Mouse (Mus musculus) stomach, postnatal 0 days (tissue): Measurements from ENCODE around the gene Sept5. TPM values are rescaled to one million over a fixed set of nuclear protein-coding genes. Genes with fewer than 3 reads are reported as not detected.
A peak's percentile ranks its signal among the peaks of the same experiment; 100 is the strongest.

Experiments
- ATAC-seq: fragments of 200-750 bp; cut with Nextera tagmentation; 2 replicates; pipeline ENCODE4 v1.8.0; 2017; ENCODE audit not compliant: low FRiP score, low TSS enrichment
- DNase-seq: peaks from one replicate; pipeline ENCODE4 v3.0.0-alpha.2; 2016; ENCODE audit warnings: low spot score
- H3K27ac ChIP-seq: fragments of 300-500 bp; sonication (generic); replicated peaks from 2 replicates; pipeline ENCODE4 v1.5.1; 2014; ENCODE audit warnings: mild to moderate bottlenecking, control low read depth
- H3K27me3 ChIP-seq: fragments of 300-500 bp; sonication (generic); 2 replicates; pipeline ENCODE4 v1.6.1; 2014; ENCODE audit warnings: low read length; ENCODE audit not compliant: control insufficient read depth, insufficient read depth
- H3K36me3 ChIP-seq: fragments of 300-500 bp; sonication (generic); 2 replicates; pipeline ENCODE4 v1.6.1; 2014; ENCODE audit warnings: low read length, mixed read lengths; ENCODE audit not compliant: control insufficient read depth, insufficient read depth
- H3K4me1 ChIP-seq: fragments of 300-500 bp; sonication (generic); replicated peaks from 2 replicates; pipeline ENCODE4 v1.6.1; 2014; ENCODE audit warnings: antibody characterized with exemption; ENCODE audit not compliant: control insufficient read depth, insufficient read depth
- H3K4me2 ChIP-seq: fragments of 300-500 bp; sonication (generic); replicated peaks from 2 replicates; pipeline ENCODE4 v1.6.1; 2014; ENCODE audit warnings: low read depth, mild to moderate bottlenecking, control low read depth, moderate library complexity
- H3K4me3 ChIP-seq: fragments of 300-500 bp; sonication (generic); 2 replicates; pipeline ENCODE4 v1.5.1; 2014; ENCODE audit warnings: low read depth, low read length, control low read depth
- H3K9ac ChIP-seq: fragments of 300-500 bp; sonication (generic); 2 replicates; pipeline ENCODE4 v1.6.1; 2014; ENCODE audit warnings: mild to moderate bottlenecking, low read length, control low read depth, mixed read lengths
- H3K9me3 ChIP-seq: fragments of 300-500 bp; sonication (generic); 2 replicates; pipeline ENCODE4 v1.6.1; 2016; ENCODE audit warnings: low read length; ENCODE audit not compliant: control insufficient read depth
- CTCF ChIP-seq: IDR thresholded peaks from 2 replicates; pipeline ENCODE4 v1.5.1; 2016; ENCODE audit warnings: antibody characterized with exemption, low read depth, mild to moderate bottlenecking, moderate library complexity
- EP300 ChIP-seq: optimal IDR thresholded peaks from 2 replicates; pipeline ENCODE3; 2016; ENCODE audit warnings: antibody characterized with exemption
- WGBS: fragments of 180-500 bp; shearing (Covaris S2); extraction: QIAGEN DNeasy Blood & Tissue Kit; methylation state at CpG from one replicate; pipeline ENCODE4 v1.1.7; 2014; 5-methylcytosine and 5-hydroxymethylcytosine counted together
- polyA plus RNA-seq: library from polyadenylated mRNA; unstranded; fragments of >200 nt; fragmentation: Nextera tagmentation; extraction: Ambion mirVana; gene quantifications from 2 replicates; pipeline ENCODE4 v1.2.1, GENCODE M21; 2015

Sept5 gene
- polyA plus RNA-seq, 1 experiment from 2014 or later = 38.0 TPM

DNA sequence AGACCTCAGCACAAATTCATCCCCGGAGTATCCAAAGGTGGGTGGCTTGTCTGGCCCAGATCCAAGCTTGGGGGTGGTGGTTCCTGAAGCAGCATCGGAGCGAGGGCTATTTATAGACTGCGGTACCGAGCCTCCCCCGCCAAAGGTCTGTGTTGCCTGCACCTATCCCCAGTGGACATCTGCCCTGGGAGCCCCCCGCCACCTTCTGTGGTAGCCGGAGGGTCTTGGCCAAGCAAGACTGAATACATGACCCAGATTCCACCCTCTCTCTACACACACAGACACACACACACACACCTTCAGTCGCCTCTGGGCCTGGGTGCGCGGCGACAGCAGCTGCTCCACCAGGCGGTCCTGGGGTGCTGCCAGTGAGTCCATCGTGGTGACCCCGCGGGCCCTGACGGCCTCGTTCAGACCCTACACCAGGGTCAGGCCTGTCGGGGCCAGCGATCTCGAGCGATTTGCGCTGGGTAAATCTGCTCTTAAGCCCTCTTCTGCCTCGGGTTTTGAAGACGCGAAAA is 3.9 kb downstream of the Sept5 start:
- DNase-seq (peak; percentile 20), ATAC-seq (no peak)
- H3K9me3 ChIP-seq = no peaks in the 10 kb centered on the region
- H3K27me3 ChIP-seq = peaks cover 22% of the 10 kb centered on the region
- TF ChIP-seq EP300 = no peak
- peak overlapping the region; percentile 77 for H3K4me2 ChIP-seq
- H3K36me3 ChIP-seq = no peaks in the 10 kb centered on the region; the same call in 1 of the 2 replicates
- H3K27ac ChIP-seq = no peak overlapping the region
- H3K4me3 ChIP-seq = peak overlapping the region; percentile 40
- WGBS = 28% methylated on average over 26 of the region's 26 CpGs
- H3K4me1 ChIP-seq = 0 out of 2 replicates have a peak, but pooled peaks cover 2% of the 10 kb centered on the region
- H3K9ac ChIP-seq = peak overlapping the region; percentile 31; the same call in 1 of the 2 replicates

DNA sequence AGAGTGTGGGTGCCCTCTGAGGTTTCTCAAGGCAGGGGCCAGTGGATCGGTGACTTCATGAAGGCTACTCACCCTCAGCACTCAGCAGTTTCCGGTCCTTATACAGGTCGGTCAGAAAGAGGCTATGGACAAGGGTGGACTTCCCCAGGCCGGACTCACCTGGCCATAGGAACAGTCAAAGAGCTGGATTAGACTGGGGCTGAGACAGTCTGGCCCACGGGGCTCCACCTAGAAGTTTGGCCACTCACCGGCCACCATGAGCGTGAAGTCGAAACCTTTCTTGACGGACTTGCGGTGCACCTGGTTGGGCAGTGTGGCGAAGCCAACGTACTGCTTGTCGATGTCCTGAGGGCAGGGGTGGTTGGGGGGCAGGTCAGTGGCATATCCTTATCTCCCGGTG is 4.7 kb downstream of the Sept5 start:
- Histone ChIP-seq H3K9me3 (no peaks in the 10 kb centered on the region), H3K4me3 (no peak overlapping the region), H3K27ac (no peak overlapping the region), H3K27me3 (peaks cover 28% of the 10 kb centered on the region), H3K36me3 (no peaks in the 10 kb centered on the region; the same call in 1 of the 2 replicates), H3K9ac (no peak overlapping the region), H3K4me2 (no peak overlapping the region), H3K4me1 (0 out of 2 replicates have a peak, but pooled peaks cover 2% of the 10 kb centered on the region)
- TF ChIP-seq CTCF (no peak), EP300 (no peak)
- DNase-seq = no peak
- no peak for ATAC-seq
- 73% methylated on average over 14 of the region's 14 CpGs for WGBS

DNA sequence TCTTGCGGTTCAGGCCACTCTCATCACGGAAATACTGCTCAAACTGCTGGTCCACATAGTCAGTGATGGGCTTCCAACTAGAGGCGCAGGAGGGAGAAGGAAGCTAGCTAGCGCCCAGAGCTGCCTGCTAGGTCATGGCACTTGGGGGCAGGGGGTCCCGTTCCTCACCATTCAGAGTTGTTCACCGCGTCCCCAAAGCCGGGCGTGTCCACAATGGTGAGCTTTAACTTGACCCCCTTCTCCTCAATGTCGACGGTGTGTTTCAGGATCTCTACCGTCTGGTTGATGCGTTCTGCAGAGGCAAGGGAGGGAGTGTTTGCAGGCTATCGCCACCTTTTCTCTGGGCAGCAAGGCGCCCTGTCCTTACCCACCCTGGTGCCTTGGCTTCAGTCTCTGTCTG is 5.1 kb downstream of the Sept5 start:
- 0 out of 2 replicates have a peak, but pooled peaks cover 2% of the 10 kb centered on the region for H3K4me1 ChIP-seq
- H3K9ac ChIP-seq = no peak overlapping the region
- H3K4me3 ChIP-seq = no peak overlapping the region
- ATAC-seq (no peak), DNase-seq (no peak)
- no peak overlapping the region for H3K27ac ChIP-seq
- peaks cover 28% of the 10 kb centered on the region for H3K27me3 ChIP-seq
- WGBS = 67% methylated on average over 15 of the region's 15 CpGs
- no peaks in the 10 kb centered on the region for H3K9me3 ChIP-seq
- TF ChIP-seq EP300 (no peak), CTCF (no peak)
- no peak overlapping the region for H3K4me2 ChIP-seq
- H3K36me3 ChIP-seq = no peaks in the 10 kb centered on the region; the same call in 1 of the 2 replicates

DNA sequence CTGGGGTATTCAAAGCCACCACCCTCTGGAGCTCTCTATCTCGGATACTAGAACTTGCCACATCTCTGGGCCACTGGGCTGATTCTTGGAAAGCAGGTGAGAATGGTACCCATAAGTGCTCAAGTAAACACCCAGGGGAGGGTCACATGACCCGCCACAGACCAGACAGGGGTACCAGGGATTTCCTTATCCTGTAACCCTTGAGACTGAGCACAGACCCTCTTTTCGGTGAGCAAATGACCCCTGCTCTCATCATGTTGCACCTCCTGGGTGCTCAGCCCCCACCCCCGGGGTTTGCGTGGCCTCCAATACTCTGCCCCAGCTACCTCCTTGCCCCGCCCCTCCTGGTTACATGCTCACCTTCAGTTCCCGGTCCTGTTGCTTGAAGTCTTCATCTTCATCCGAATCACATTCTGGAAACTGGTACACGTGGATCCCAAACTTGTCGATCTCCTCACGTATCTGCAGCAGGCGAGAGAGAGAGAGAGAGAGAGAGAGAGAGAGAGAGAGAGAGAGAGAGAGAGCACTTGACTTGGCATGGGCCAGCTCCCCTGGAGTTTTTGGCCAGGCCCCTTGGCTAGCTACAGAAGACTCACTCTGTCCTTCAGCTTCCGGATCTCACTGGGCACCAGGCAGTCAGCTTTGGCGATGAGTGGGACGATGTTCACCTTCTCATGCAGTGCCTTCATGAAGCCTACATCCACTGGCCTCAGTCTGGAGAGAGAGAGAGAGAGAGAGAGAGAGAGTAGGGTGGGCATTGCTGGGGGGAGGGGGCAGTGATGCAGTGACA is 5.8 kb downstream of the Sept5 start:
- peaks cover 28% of the 10 kb centered on the region for H3K27me3 ChIP-seq
- 73% methylated on average over 15 of the region's 15 CpGs for WGBS
- H3K4me1 ChIP-seq = 0 out of 2 replicates have a peak, but pooled peaks cover 2% of the 10 kb centered on the region
- TF ChIP-seq CTCF = no peak
- TF ChIP-seq EP300 = no peak
- no peak overlapping the region for H3K27ac ChIP-seq
- H3K4me3 ChIP-seq = no peak overlapping the region
- no peak overlapping the region for H3K9ac ChIP-seq
- no peaks in the 10 kb centered on the region for H3K9me3 ChIP-seq
- ATAC-seq = no peak
- H3K36me3 ChIP-seq = no peaks in the 10 kb centered on the region; the same call in 1 of the 2 replicates
- DNase-seq = no peak
- no peak overlapping the region for H3K4me2 ChIP-seq

DNA sequence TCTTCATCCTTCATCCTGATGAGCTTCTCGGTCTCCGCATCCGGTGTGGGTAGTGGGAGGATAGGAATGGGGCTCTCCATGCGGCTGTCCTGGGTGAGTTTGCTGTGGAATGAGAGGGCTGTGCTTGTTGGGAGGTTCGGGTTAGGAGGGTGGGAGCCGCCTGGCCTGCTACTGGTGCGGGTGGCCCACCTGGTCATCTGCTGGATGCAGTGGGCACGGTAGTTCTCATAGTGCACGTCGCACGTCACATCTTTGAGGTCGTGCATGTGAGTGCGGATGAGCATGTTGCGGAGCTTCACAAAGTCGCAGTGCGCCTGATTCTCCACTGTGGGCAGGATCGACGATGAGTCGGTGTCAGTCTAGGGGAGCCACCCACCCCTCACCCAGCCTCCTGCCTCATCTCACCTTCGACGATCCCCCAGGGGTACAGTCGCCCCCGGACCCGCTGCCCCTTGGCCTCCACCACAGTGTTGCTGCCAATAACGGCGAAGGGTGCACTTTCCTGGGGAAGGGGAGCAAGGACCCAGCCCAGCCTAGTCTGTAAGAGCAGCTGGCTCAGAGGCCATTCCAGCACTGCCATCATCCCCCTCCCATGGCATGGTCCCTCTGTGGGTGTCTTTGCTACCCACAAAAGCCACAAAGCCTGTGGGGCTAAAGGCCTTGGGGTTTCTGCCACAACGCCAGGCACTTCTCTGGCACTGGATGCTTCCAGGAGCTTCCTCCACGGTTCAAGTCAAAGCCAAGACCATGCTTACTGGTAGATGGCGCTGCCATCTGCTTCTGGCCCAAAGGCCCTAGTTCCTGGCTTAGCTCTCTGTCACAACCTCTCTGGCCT is 6.6 kb downstream of the Sept5 start:
- Histone ChIP-seq H3K27me3 (peaks cover 28% of the 10 kb centered on the region), H3K9me3 (no peaks in the 10 kb centered on the region), H3K4me2 (no peak overlapping the region), H3K4me1 (0 out of 2 replicates have a peak, but pooled peaks cover 2% of the 10 kb centered on the region), H3K36me3 (no peaks in the 10 kb centered on the region; the same call in 1 of the 2 replicates), H3K27ac (no peak overlapping the region), H3K9ac (no peak overlapping the region), H3K4me3 (no peak overlapping the region)
- no peak for DNase-seq
- no peak for ATAC-seq
- WGBS = 73% methylated on average over 29 of the region's 29 CpGs
- TF ChIP-seq EP300 (no peak), CTCF (peak; percentile 21)
